Mouse (Mus musculus) liver, embryonic 11.5 days (tissue): ENCODE measurements around the gene Ccl21b. TPM values are rescaled to one million over a fixed set of nuclear protein-coding genes. Genes with fewer than 3 reads are reported as not detected.
"Not testable (repeated sequence)": the region's sequence is repeated elsewhere in the genome, so short reads cannot be mapped to it uniquely, and the experiment has no call there.

ENCODE experiments used
- ATAC-seq: fragments of 200-750 bp; cut with Nextera tagmentation; replicated peaks from 2 replicates; pipeline ENCODE4 v1.8.0; 2017; ENCODE audit warnings: moderate number of reproducible peaks, mild to moderate bottlenecking, moderate TSS enrichment, moderate library complexity; ENCODE audit not compliant: low FRiP score
- DNase-seq: peaks from one replicate; pipeline ENCODE4 v3.0.0-alpha.2; 2017; ENCODE audit warnings: low spot score
- H3K27ac ChIP-seq: fragments of 300-500 bp; sonication (generic); 2 replicates; pipeline ENCODE4 v1.5.1; 2014; ENCODE audit warnings: mild to moderate bottlenecking, low read depth, low read length, control low read depth
- H3K27me3 ChIP-seq: fragments of 300-500 bp; sonication (generic); replicated peaks from 2 replicates; pipeline ENCODE4 v1.6.1; 2014; ENCODE audit warnings: low read length, mixed read lengths; ENCODE audit not compliant: control insufficient read depth, insufficient read depth
- H3K36me3 ChIP-seq: fragments of 300-500 bp; sonication (generic); 2 replicates; pipeline ENCODE4 v1.6.1; 2014; ENCODE audit warnings: mild to moderate bottlenecking, low read length, moderate library complexity, mixed read lengths; ENCODE audit not compliant: control insufficient read depth, insufficient read depth
- H3K4me1 ChIP-seq: fragments of 300-500 bp; sonication (generic); replicated peaks from 2 replicates; pipeline ENCODE4 v1.6.1; 2014; ENCODE audit warnings: low read length, mixed read lengths; ENCODE audit not compliant: control insufficient read depth, insufficient read depth
- H3K4me2 ChIP-seq: fragments of 300-500 bp; sonication (generic); 2 replicates; pipeline ENCODE4 v1.6.1; 2014; ENCODE audit warnings: mild to moderate bottlenecking, control low read depth, moderate library complexity
- H3K4me3 ChIP-seq: fragments of 300-500 bp; sonication (generic); 2 replicates; pipeline ENCODE4 v1.5.1; 2014; ENCODE audit warnings: low read depth, low read length, control low read depth
- H3K9ac ChIP-seq: fragments of 300-500 bp; sonication (generic); 2 replicates; pipeline ENCODE4 v1.6.1; 2014; ENCODE audit warnings: low read depth, low read length, control low read depth
- H3K9me3 ChIP-seq: fragments of 300-500 bp; sonication (generic); 2 replicates; pipeline ENCODE4 v1.6.1; 2016; ENCODE audit warnings: low read length, inconsistent platforms, mixed read lengths; ENCODE audit not compliant: control insufficient read depth
- WGBS: fragments of 180-500 bp; shearing (Covaris S2); extraction: QIAGEN DNeasy Blood & Tissue Kit; methylation state at CpG from one replicate; pipeline ENCODE4 v1.1.7; 2014; 5-methylcytosine and 5-hydroxymethylcytosine counted together
- polyA plus RNA-seq: library from polyadenylated mRNA; unstranded; fragments of >200 nt; fragmentation: Nextera tagmentation; extraction: Ambion mirVana; gene quantifications from 2 replicates; pipeline ENCODE4 v1.2.1, GENCODE M21; 2014

Gene Ccl21b
- polyA plus RNA-seq = not detected in 2 replicates

- not testable (repeated sequence) for ATAC-seq, H3K9me3 ChIP-seq, H3K27me3 ChIP-seq, H3K4me1 ChIP-seq, H3K9ac ChIP-seq, DNase-seq, H3K36me3 ChIP-seq, H3K4me2 ChIP-seq, H3K4me3 ChIP-seq, H3K27ac ChIP-seq
- WGBS = no CpG with 5 or more reads among the region's 5 CpGs
These were observed at the start of gene Ccl21b for GRCm38 (mm10) chr4:42255467-42255866. Gene Ccl21b, plus strand, starts transcription at chr4:42255767.

GRCm38 (mm10) chr4:42240339-42240738 is 15.2 kb upstream of the Ccl21b start, which contains the start of gene Gm10600:
Gene Gm10600, plus strand, starts transcription at chr4:42240639.
- not testable (repeated sequence) for H3K9me3 ChIP-seq, H3K4me2 ChIP-seq, DNase-seq, H3K27ac ChIP-seq, ATAC-seq, H3K4me3 ChIP-seq, H3K4me1 ChIP-seq, H3K36me3 ChIP-seq, H3K27me3 ChIP-seq, H3K9ac ChIP-seq
- WGBS = no CpG with 5 or more reads among the region's 4 CpGs

- H3K4me3 ChIP-seq, H3K9me3 ChIP-seq, ATAC-seq, H3K27me3 ChIP-seq, H3K36me3 ChIP-seq, H3K27ac ChIP-seq, H3K4me2 ChIP-seq, H3K9ac ChIP-seq, DNase-seq, H3K4me1 ChIP-seq: not testable (repeated sequence)
- no CpG with 5 or more reads among the region's 18 CpGs for WGBS
These were observed 38.4 kb downstream of the Ccl21b start, which contains the start of gene Gm21953 for GRCm38 (mm10) chr4:42293967-42294366. Gene Gm21953, plus strand, starts transcription at chr4:42294267.

Other genes with a start within 250 kb of the Ccl21b start
- gene Gm21093, start 221.0 kb upstream of the Ccl21b start, polyA plus RNA-seq = not detected in 2 replicates
- not detected in 2 replicates for gene Gm3893, start 164.6 kb upstream of the Ccl21b start, polyA plus RNA-seq
- gene Gm13304, start 140.9 kb upstream of the Ccl21b start, polyA plus RNA-seq = not detected in 2 replicates
- not detected in 2 replicates for gene Gm13306, start 102.3 kb upstream of the Ccl21b start, polyA plus RNA-seq
- 0.33 and 0.42 TPM in 2 replicates for gene Gm13305, start 87.2 kb upstream of the Ccl21b start, polyA plus RNA-seq
- gene Gm10600, start 15.1 kb upstream of the Ccl21b start, polyA plus RNA-seq = not detected in 2 replicates
- not detected in 2 replicates for gene Gm21953, start 38.5 kb downstream of the Ccl21b start, polyA plus RNA-seq
- not detected in 2 replicates for gene Fam205a3, start 62.6 kb downstream of the Ccl21b start, polyA plus RNA-seq
- not detected in 2 replicates for gene Gm21586, start 183.6 kb downstream of the Ccl21b start, polyA plus RNA-seq
- not detected in 2 replicates for gene Gm2163, start 211.0 kb downstream of the Ccl21b start, polyA plus RNA-seq